Mouse (Mus musculus) spleen, adult 2 months (tissue): ENCODE measurements around the gene Siglech. TPM values are rescaled to one million over a fixed set of nuclear protein-coding genes. Genes with fewer than 3 reads are reported as not detected.
"Not testable (repeated sequence)": the region's sequence is repeated elsewhere in the genome, so short reads cannot be mapped to it uniquely, and the experiment has no call there.

ENCODE experiments used
- DNase-seq, 2 experiments: peaks; one replicate each; pipeline versions ENCODE4 v3.0.0 to v3.0.0-alpha.2; 2012 to 2021; ENCODE audit warnings: low spot score in 2 of 2, low read depth in 1 of 2
- H3K27ac ChIP-seq: fragments of 200-500 bp; 2 replicates; pipeline ENCODE4 v1.5.1; 2012; ENCODE audit warnings: low read length, inconsistent platforms; ENCODE audit not compliant: insufficient read depth
- H3K27me3 ChIP-seq: fragments of 200-500 bp; 2 replicates; pipeline ENCODE4 v1.6.1; 2012; ENCODE audit warnings: mild to moderate bottlenecking, moderate library complexity, low read length, inconsistent platforms; ENCODE audit not compliant: control insufficient read depth, insufficient read depth
- H3K36me3 ChIP-seq: fragments of 200-500 bp; 2 replicates; pipeline ENCODE4 v1.6.1; 2012; ENCODE audit warnings: mild to moderate bottlenecking, low read length, inconsistent platforms; ENCODE audit not compliant: control insufficient read depth, insufficient read depth
- H3K4me1 ChIP-seq: fragments of 200-500 bp; 2 replicates; pipeline ENCODE4 v1.6.1; 2011; ENCODE audit warnings: inconsistent platforms; ENCODE audit not compliant: control insufficient read depth, insufficient read depth, insufficient read length
- H3K4me3 ChIP-seq: fragments of 200-500 bp; 2 replicates; pipeline ENCODE4 v1.5.1; 2011; ENCODE audit warnings: mild to moderate bottlenecking, inconsistent platforms; ENCODE audit not compliant: insufficient read depth, insufficient read length; ENCODE audit errors: extremely low read depth
- CTCF ChIP-seq: fragments of 200-500 bp; IDR thresholded peaks from 2 replicates; pipeline ENCODE4 v1.5.1; 2011; ENCODE audit warnings: mild to moderate bottlenecking, inconsistent platforms; ENCODE audit not compliant: insufficient read depth, insufficient read length, insufficient replicate concordance; ENCODE audit errors: extremely low read depth
- POLR2A ChIP-seq: fragments of 200-500 bp; IDR thresholded peaks from 2 replicates; pipeline ENCODE4 v1.6.1; 2011; ENCODE audit warnings: low read depth, low read length, inconsistent platforms
- WGBS: fragments of 180-500 bp; shearing (Covaris S2); methylation state at CpG from one replicate; pipeline ENCODE4 v1.1.7; 2018; 5-methylcytosine and 5-hydroxymethylcytosine counted together
- polyA plus RNA-seq: library from polyadenylated mRNA; depleted of rRNA; stranded (reverse); fragments of >200 nt; gene quantifications from 2 replicates; pipeline ENCODE4 v1.2.3, GENCODE M21; 2012

Gene Siglech
- polyA plus RNA-seq, 1 experiment: 49.7 TPM

- H3K36me3 ChIP-seq: no peaks in the 10 kb centered on the region
- TF ChIP-seq CTCF: no peak
- TF ChIP-seq POLR2A: no peak
- H3K27ac ChIP-seq: no peak overlapping the region
- H3K27me3 ChIP-seq: no peaks in the 10 kb centered on the region
- DNase-seq: no peak
- H3K4me3 ChIP-seq: no peak overlapping the region
- 64% methylated on average over 10 of the region's 10 CpGs for WGBS
- no peaks in the 10 kb centered on the region for H3K4me1 ChIP-seq
These were observed 23.3 kb upstream of the Siglech start for GRCm38 (mm10) chr7:55744566-55745220.

- no peaks in the 10 kb centered on the region for H3K4me1 ChIP-seq
- TF ChIP-seq POLR2A (no peak), CTCF (no peak)
- no peaks in the 10 kb centered on the region for H3K27me3 ChIP-seq
- no peaks in the 10 kb centered on the region for H3K36me3 ChIP-seq
- no peak for DNase-seq
- H3K27ac ChIP-seq: no peak overlapping the region
- H3K4me3 ChIP-seq: no peak overlapping the region
- 81% methylated on average over 3 of the region's 3 CpGs for WGBS
These were observed 17.1 kb upstream of the Siglech start for GRCm38 (mm10) chr7:55750841-55751240.

GRCm38 (mm10) chr7:55759346-55759745, 8.6 kb upstream of the Siglech start:
- no peak for DNase-seq
- 81% methylated on average over 3 of the region's 3 CpGs for WGBS
- Histone ChIP-seq H3K27me3 (no peaks in the 10 kb centered on the region), H3K4me3 (no peak overlapping the region), H3K36me3 (no peaks in the 10 kb centered on the region), H3K4me1 (no peaks in the 10 kb centered on the region), H3K27ac (no peak overlapping the region)
- TF ChIP-seq CTCF: no peak
- TF ChIP-seq POLR2A: no peak

GRCm38 (mm10) chr7:55780011-55780410, 12.0 kb downstream of the Siglech start:
- no peaks in the 10 kb centered on the region; the same call in 1 of the 2 replicates for H3K4me1 ChIP-seq
- no peak overlapping the region for H3K27ac ChIP-seq
- no peak for DNase-seq
- no peaks in the 10 kb centered on the region for H3K27me3 ChIP-seq
- TF ChIP-seq CTCF (no peak), POLR2A (no peak)
- no peak overlapping the region for H3K4me3 ChIP-seq
- 49% methylated on average over 4 of the region's 4 CpGs for WGBS
- H3K36me3 ChIP-seq: no peaks in the 10 kb centered on the region

- Histone ChIP-seq H3K27ac (no peak overlapping the region), H3K4me3 (no peak overlapping the region), H3K27me3 (no peaks in the 10 kb centered on the region), H3K4me1 (no peaks in the 10 kb centered on the region; the same call in 1 of the 2 replicates), H3K36me3 (no peaks in the 10 kb centered on the region)
- DNase-seq: no peak
- TF ChIP-seq POLR2A: no peak
- TF ChIP-seq CTCF: no peak
- 21% methylated on average over 3 of the region's 3 CpGs for WGBS
These were observed 14.5 kb downstream of the Siglech start for GRCm38 (mm10) chr7:55782493-55782892.

- WGBS: 3% methylated on average over 3 of the region's 3 CpGs
- Histone ChIP-seq H3K4me3 (no peak overlapping the region), H3K4me1 (no peaks in the 10 kb centered on the region; the same call in 1 of the 2 replicates), H3K27me3 (no peaks in the 10 kb centered on the region), H3K36me3 (no peaks in the 10 kb centered on the region), H3K27ac (peak overlapping the region; percentile 60)
- peak; percentile 47 to 62 for DNase-seq
- no peak for TF ChIP-seq CTCF
- TF ChIP-seq POLR2A: no peak; the same call in 1 of the 2 replicates
These were observed 16.6 kb downstream of the Siglech start for GRCm38 (mm10) chr7:55784580-55784979.

GRCm38 (mm10) chr7:55790586-55790985, 22.6 kb downstream of the Siglech start:
- not testable (repeated sequence) for DNase-seq, H3K4me3 ChIP-seq, H3K27me3 ChIP-seq, H3K36me3 ChIP-seq, H3K27ac ChIP-seq, H3K4me1 ChIP-seq
- WGBS: 78% methylated on average over 5 of the region's 5 CpGs

- H3K4me1 ChIP-seq: peaks cover 4% of the 10 kb centered on the region
- 88% methylated on average over 3 of the region's 3 CpGs for WGBS
- TF ChIP-seq CTCF: no peak
- no peak for TF ChIP-seq POLR2A
- H3K27ac ChIP-seq: no peak overlapping the region
- no peak overlapping the region for H3K4me3 ChIP-seq
- DNase-seq: no peak
- no peaks in the 10 kb centered on the region for H3K27me3 ChIP-seq
- H3K36me3 ChIP-seq: peaks cover 4% of the 10 kb centered on the region; the same call in 1 of the 2 replicates
These were observed 24.3 kb downstream of the Siglech start for GRCm38 (mm10) chr7:55792280-55792679.
